Mouse (Mus musculus) hindbrain, embryonic 12.5 days (tissue): ENCODE results near the gene Tln1. TPM values are rescaled to one million over a fixed set of nuclear protein-coding genes. Genes with fewer than 3 reads are reported as not detected.
"Not testable (repeated sequence)": the region's sequence is repeated elsewhere in the genome, so short reads cannot be mapped to it uniquely, and the experiment has no call there.

Experiments used
- ATAC-seq: fragments of 200-750 bp; cut with Nextera tagmentation; 2 replicates; pipeline ENCODE4 v1.8.0; 2017; ENCODE audit warnings: moderate TSS enrichment; ENCODE audit not compliant: low FRiP score
- H3K27ac ChIP-seq: fragments of 300-500 bp; sonication (generic); 2 replicates; pipeline ENCODE4 v1.5.1; 2016; ENCODE audit warnings: mild to moderate bottlenecking
- H3K27me3 ChIP-seq: fragments of 300-500 bp; sonication (generic); 2 replicates; pipeline ENCODE4 v1.6.1; 2016; ENCODE audit warnings: mild to moderate bottlenecking
- H3K36me3 ChIP-seq: fragments of 300-500 bp; sonication (generic); 2 replicates; pipeline ENCODE4 v1.6.1; 2016; ENCODE audit warnings: mild to moderate bottlenecking
- H3K4me1 ChIP-seq: fragments of 300-500 bp; sonication (generic); 2 replicates; pipeline ENCODE4 v1.6.1; 2016
- H3K4me2 ChIP-seq: fragments of 300-500 bp; sonication (generic); replicated peaks from 2 replicates; pipeline ENCODE4 v1.6.1; 2016; ENCODE audit warnings: mild to moderate bottlenecking
- H3K4me3 ChIP-seq: fragments of 300-500 bp; sonication (generic); 2 replicates; pipeline ENCODE4 v1.5.1; 2016; ENCODE audit warnings: mild to moderate bottlenecking
- H3K9ac ChIP-seq: fragments of 300-500 bp; sonication (generic); 2 replicates; pipeline ENCODE4 v1.6.1; 2016; ENCODE audit warnings: mild to moderate bottlenecking, moderate library complexity
- H3K9me3 ChIP-seq: fragments of 300-500 bp; sonication (generic); replicated peaks from 2 replicates; pipeline ENCODE4 v1.6.1; 2016; ENCODE audit warnings: mild to moderate bottlenecking
- WGBS: fragments of 180-500 bp; shearing (Covaris S2); methylation state at CpG from one replicate; pipeline ENCODE4 v1.1.7; 2016; 5-methylcytosine and 5-hydroxymethylcytosine counted together
- polyA plus RNA-seq: library from polyadenylated mRNA; unstranded; fragments of >200 nt; fragmentation: Nextera tagmentation; extraction: Ambion mirVana; gene quantifications from 2 replicates; pipeline ENCODE4 v1.2.1, GENCODE M21; 2016

The Tln1 gene
- polyA plus RNA-seq, 1 experiment from 2014 or later: 70.5 TPM

DNA sequence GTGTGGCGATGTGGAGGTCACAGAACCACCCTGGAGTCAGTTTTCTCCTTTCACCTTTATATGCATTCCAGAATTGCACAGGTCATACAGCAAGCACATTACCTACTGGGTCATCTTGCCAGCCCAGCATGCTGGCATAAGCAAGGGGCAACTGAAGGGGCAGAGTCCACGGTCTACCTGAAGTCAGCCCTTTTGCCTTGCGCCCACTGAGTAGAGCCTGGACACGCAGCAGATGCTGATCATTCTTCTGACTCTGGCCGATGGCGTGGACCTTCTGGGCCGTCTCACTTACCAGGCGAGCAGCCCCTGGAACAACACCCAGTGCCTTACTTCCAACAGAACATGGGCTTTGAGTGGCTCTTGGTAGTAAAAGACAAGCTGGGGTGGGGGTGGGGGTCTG lies 65.1 kb downstream of the Tln1 start:
- Histone ChIP-seq H3K36me3 (peaks cover 13% of the 10 kb centered on the region; the same call in 1 of the 2 replicates), H3K4me2 (no peak overlapping the region), H3K4me1 (peaks cover 33% of the 10 kb centered on the region), H3K27me3 (no peaks in the 10 kb centered on the region; the same call in 1 of the 2 replicates), H3K9ac (no peak overlapping the region), H3K9me3 (no peaks in the 10 kb centered on the region), H3K27ac (no peak overlapping the region), H3K4me3 (no peak overlapping the region)
- ATAC-seq: no peak
- 93% methylated on average over 8 of the region's 8 CpGs for WGBS

DNA sequence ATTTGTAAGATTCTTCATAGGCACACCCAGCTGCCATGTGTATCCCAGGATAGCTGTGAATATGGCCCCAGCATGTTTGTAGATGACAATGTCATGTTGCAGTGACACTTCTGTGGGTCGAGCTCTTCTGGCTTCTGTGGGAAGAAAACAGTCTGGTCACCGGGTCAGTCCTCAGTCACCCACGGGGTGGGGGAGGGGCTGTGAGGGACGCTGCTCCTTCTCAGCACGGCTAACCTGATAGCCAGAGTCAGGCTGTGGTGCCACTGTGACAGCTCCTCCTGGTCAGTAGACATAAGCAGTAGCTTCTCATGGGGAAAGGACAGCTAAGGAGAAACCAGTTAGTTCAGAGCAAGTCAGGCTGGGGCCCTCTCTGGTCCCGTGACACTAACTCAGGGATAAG lies 65.9 kb downstream of the Tln1 start:
- H3K27me3 ChIP-seq: no peaks in the 10 kb centered on the region; the same call in 1 of the 2 replicates
- H3K9me3 ChIP-seq: no peaks in the 10 kb centered on the region
- H3K4me3 ChIP-seq: no peak overlapping the region
- H3K36me3 ChIP-seq: peaks cover 13% of the 10 kb centered on the region; the same call in 1 of the 2 replicates
- no peak overlapping the region for H3K27ac ChIP-seq
- H3K4me2 ChIP-seq: no peak overlapping the region
- no peak overlapping the region for H3K9ac ChIP-seq
- ATAC-seq: no peak
- H3K4me1 ChIP-seq: peaks cover 33% of the 10 kb centered on the region
- WGBS: 63% methylated on average over 6 of the region's 6 CpGs

DNA sequence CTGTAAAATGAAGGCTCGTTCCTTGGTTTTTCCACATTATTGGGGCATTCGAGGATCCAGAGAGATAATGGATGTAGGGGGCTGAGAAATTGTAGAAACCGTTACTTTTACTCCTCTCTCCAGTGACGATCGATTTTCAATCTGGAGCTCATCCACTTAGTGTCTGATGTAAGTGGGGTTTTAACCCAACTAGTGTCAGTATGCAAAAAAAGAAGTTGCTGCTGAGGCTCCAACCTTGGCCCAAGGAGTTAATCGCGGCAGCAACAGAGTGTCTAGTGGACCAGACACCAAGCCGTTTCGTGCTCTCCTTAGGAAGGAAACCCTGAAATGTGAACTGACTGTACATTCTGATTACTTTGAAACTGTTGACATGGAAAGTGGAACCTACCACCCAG lies 68.6 kb downstream of the Tln1 start:
- Histone ChIP-seq H3K4me2 (peak overlapping the region; percentile 61), H3K36me3 (peaks cover 13% of the 10 kb centered on the region; the same call in 1 of the 2 replicates), H3K4me1 (peaks cover 30% of the 10 kb centered on the region), H3K27ac (peak overlapping the region; percentile 88), H3K9ac (peak overlapping the region; percentile 82), H3K4me3 (peak overlapping the region; percentile 76), H3K9me3 (0 out of 2 replicates have a peak, but pooled peaks cover 4% of the 10 kb centered on the region), H3K27me3 (no peaks in the 10 kb centered on the region)
- no peak for ATAC-seq
- 4% methylated on average over 9 of the region's 9 CpGs for WGBS

DNA sequence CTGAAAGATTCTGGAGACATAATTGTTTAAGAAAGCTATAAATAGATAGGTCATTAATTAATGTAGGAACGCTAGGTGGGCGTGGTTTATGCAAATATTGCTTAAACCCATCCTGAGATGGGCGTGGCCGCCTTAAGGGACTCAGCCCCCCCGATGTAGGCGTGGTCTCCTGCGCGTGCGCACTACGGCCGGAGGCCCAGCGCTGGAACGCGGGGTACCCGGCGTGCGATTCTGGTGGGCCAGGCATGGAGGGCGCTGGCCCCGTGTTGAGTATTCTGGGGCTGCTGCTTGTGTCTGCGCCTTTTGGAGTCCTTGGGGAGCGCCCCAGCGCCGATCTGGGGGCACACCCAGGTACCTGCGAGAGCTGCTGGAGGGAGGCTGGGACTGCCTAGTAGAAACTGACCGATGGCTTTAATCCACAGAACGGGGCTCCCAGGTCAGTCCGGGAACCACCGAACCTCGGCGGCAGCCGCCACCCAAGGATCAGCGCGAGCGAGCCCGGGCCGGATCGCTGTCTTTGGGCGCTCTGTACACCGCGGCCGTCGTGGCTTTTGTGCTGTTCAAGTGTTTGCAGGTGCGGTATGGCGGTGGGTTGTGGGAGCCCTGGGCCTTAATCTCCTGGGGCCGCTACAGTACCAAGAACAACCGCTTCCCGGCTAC lies 69.2 kb downstream of the Tln1 start:
- Histone ChIP-seq H3K27me3 (no peaks in the 10 kb centered on the region), H3K4me3 (peak overlapping the region; percentile 76), H3K27ac (peak overlapping the region; percentile 88), H3K9ac (peak overlapping the region; percentile 82), H3K9me3 (0 out of 2 replicates have a peak, but pooled peaks cover 4% of the 10 kb centered on the region), H3K36me3 (peaks cover 13% of the 10 kb centered on the region; the same call in 1 of the 2 replicates), H3K4me1 (peaks cover 25% of the 10 kb centered on the region), H3K4me2 (peak overlapping the region; percentile 61)
- ATAC-seq: peak; percentile 94
- WGBS: under 1% methylated on average over 47 of the region's 47 CpGs

DNA sequence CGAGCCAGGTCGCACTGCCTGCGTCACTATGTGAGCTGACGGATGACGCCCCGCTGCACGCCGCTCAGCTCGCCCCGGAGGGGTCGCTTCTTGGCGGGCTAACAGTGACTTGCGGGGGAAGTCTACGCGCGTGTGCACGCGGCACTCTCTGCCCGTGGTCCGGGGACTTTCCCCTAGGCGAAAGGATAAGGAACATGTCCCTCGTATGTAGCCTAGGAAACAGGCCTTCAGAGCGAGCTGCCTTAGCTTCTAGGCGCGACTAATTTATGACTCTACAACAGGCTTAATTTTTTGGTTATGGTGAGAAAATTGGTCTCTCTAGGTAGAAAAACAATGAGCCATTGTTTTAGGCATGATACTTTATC lies 69.7 kb downstream of the Tln1 start, which contains the start of gene Ccdc107:
TSS of gene Ccdc107 (plus strand) at position 80 of the 365 bp plus-strand sequence.
- H3K27me3 ChIP-seq: no peaks in the 10 kb centered on the region
- WGBS: under 1% methylated on average over 25 of the region's 25 CpGs
- H3K4me2 ChIP-seq: peak within 1 kb of the TSS; percentile 61
- H3K9ac ChIP-seq: peak within 1 kb of the TSS; percentile 82
- H3K4me3 ChIP-seq: peak within 1 kb of the TSS; percentile 76
- peak; percentile 99 for ATAC-seq
- peak within 1 kb of the TSS; percentile 88 for H3K27ac ChIP-seq
- H3K36me3 ChIP-seq: peaks cover 13% of the 10 kb centered on the region; the same call in 1 of the 2 replicates
- H3K9me3 ChIP-seq: 0 out of 2 replicates have a peak, but pooled peaks cover 4% of the 10 kb centered on the region
- peaks cover 19% of the 10 kb centered on the region for H3K4me1 ChIP-seq

DNA sequence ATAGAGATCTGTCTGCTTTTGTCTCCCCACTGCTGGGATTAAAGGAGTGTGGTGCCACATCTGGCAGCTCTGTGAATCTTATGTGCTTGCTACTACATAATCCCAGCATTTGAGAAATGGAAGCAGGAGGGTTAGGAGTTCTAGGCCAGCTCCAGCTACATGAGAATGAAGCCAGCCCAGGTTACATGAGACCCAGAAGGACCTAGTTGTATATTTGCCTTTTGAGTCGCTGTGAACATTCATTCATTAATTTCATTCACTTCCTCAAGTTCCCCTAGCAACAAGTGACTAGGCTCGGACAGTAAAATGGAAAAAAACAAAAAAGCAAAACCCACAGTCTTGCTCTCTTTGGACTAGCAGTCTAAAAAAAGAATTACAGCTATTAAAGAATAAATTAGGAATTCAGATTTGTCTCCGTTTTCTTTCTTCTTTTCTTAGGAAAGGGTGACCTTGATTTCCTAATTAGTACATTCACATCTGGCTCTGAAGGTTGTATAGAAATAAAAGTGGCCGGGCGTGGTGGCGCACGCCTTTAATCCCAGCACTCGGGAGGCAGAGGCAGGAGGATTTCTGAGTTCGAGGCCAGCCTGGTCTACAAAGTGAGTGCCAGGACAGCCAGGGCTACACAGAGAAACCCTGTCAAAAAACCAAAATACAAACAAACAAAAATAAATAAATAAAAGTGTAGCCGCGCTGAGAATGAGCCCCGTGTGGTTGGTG lies 70.2 kb downstream of the Tln1 start:
- 0 out of 2 replicates have a peak, but pooled peaks cover 4% of the 10 kb centered on the region for H3K9me3 ChIP-seq
- ATAC-seq: no peak
- H3K36me3 ChIP-seq: peaks cover 13% of the 10 kb centered on the region; the same call in 1 of the 2 replicates
- no peak overlapping the region for H3K9ac ChIP-seq
- peak overlapping the region; percentile 88 for H3K27ac ChIP-seq
- H3K27me3 ChIP-seq: no peaks in the 10 kb centered on the region
- peaks cover 14% of the 10 kb centered on the region for H3K4me1 ChIP-seq
- 46% methylated on average over 12 of the region's 12 CpGs for WGBS
- H3K4me3 ChIP-seq: peak overlapping the region; percentile 76
- H3K4me2 ChIP-seq: peak overlapping the region; percentile 61

DNA sequence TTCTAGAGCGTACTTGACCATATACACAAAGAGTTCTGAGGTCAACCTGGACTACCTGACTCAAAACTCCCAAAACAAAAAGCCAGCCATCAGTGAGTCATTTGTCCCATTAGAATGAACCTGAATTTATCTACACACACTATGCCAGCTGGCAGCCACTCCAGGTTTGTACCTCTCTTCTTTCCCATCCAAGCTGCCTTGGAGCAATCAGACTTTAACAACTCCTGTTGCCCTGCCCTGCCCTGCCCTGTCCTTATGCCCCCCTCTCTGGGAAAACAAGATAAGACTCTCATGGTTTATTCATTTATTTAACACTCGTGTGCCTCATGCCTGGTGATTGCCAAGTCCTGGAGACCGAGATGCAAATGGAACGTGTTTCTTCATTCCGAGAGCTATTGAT lies 71.7 kb downstream of the Tln1 start:
- Histone ChIP-seq H3K9ac (no peak overlapping the region), H3K27me3 (no peaks in the 10 kb centered on the region), H3K4me3 (no peak overlapping the region), H3K36me3 (peaks cover 6% of the 10 kb centered on the region; the same call in 1 of the 2 replicates), H3K27ac (no peak overlapping the region), H3K4me1 (peaks cover 14% of the 10 kb centered on the region), H3K9me3 (0 out of 2 replicates have a peak, but pooled peaks cover 4% of the 10 kb centered on the region), H3K4me2 (no peak overlapping the region)
- 83% methylated on average over 5 of the region's 5 CpGs for WGBS
- no peak for ATAC-seq

DNA sequence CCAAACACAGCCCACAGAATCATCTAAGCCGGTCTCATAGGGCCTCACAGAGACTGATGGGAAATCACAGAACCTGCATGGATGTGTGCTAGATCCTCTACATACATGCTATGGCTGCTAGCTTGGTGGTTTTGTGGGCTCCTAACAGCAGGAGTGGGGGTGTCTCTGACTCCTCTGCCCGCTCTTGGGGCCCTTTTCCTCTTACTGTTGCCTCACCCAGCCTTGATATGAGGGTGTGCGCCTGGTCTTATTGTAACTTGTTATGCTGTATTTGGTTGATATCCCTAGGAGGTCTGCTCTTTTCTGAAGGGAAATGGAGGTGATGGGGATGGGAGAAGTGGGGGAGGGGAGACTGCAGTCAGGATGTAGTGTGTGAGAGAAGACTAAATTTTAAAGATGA lies 72.9 kb downstream of the Tln1 start:
- H3K27ac ChIP-seq: no peak overlapping the region
- peaks cover 7% of the 10 kb centered on the region for H3K4me1 ChIP-seq
- no peak overlapping the region for H3K9ac ChIP-seq
- no peaks in the 10 kb centered on the region for H3K27me3 ChIP-seq
- H3K9me3 ChIP-seq: 0 out of 2 replicates have a peak, but pooled peaks cover 4% of the 10 kb centered on the region
- no peak overlapping the region for H3K4me3 ChIP-seq
- H3K36me3 ChIP-seq: no peaks in the 10 kb centered on the region
- 95% methylated on average over 3 of the region's 3 CpGs for WGBS
- H3K4me2 ChIP-seq: no peak overlapping the region
- ATAC-seq: no peak

DNA sequence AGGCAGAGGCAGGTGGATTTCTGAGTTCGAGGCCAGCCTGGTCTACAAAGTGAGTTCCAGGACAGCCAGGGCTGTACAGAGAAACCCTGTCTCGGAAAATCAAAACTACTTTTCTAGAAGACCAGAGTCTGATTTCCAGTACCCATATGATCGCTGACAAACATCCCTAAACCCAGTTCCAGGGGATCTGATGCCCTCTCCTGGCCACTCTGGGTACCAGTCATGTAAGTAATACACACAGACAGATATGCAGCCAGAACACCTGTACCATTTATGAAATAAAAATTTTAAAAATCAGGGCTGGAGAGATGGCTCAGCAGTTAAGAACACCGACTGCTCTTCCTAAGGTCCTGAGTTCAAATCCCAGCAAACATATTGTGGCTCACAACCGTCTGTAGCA lies 76.8 kb downstream of the Tln1 start:
- H3K4me2 ChIP-seq, ATAC-seq, H3K4me1 ChIP-seq, H3K27me3 ChIP-seq, H3K4me3 ChIP-seq, H3K9ac ChIP-seq, H3K9me3 ChIP-seq, H3K36me3 ChIP-seq, H3K27ac ChIP-seq: not testable (repeated sequence)
- WGBS: 86% methylated on average over 5 of the region's 5 CpGs

DNA sequence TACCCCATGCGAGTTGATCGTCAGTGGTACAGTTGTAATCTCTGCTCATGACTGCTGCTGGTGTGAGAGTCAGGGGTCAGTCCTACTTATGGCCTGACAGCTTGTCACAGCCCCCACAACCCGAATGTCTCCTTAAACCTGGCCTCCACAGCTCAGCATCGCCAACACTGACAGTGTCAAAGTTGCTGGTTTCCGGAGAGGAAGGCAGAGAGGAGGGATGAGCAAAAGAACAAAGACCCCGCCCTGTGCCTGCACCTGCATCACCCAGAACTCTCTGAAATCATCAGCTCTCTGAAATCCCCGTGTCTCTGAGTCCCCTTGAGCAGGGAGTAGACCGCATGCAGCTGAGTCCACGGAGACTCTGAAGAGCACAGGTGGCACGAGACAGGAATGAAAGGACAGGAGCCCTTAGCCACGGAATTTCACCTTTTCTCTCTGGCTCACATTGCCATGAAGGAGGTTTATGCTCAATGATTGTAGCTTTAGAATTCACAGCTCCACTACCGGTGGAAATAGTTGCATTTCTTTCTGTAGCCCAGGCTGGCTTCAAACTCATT lies 78.9 kb downstream of the Tln1 start, which contains the start of gene Sit1:
TSS of gene Sit1 (minus strand) at position 200 of the 557 bp plus-strand sequence.
- 61% methylated on average over 12 of the region's 12 CpGs for WGBS

DNA sequence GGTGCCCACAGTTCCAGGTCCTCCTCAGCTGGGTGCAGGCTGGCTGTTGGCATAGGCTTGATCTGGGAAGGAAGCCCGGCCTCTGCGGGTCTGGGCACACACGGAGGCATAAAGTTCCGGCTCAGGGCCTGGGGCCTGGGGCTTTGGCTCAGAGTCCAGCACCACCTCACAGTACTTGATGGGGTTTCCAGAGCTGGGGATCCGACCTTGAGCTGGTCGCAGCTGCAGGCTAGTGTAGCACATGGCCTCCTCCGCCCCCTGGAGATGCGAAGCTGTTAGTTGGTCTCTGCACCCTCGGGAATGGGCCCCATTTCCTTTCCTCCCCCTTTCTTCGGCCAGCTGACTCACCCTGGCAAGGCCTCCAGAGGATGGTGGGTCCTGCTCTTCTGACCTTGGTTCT lies 79.9 kb downstream of the Tln1 start:
- H3K4me1 ChIP-seq: peaks cover 3% of the 10 kb centered on the region; the same call in 1 of the 2 replicates
- H3K4me2 ChIP-seq: no peak overlapping the region
- no peak for ATAC-seq
- no peak overlapping the region for H3K4me3 ChIP-seq
- H3K9ac ChIP-seq: no peak overlapping the region
- no peaks in the 10 kb centered on the region for H3K9me3 ChIP-seq
- no peaks in the 10 kb centered on the region for H3K27me3 ChIP-seq
- no peak overlapping the region for H3K27ac ChIP-seq
- 69% methylated on average over 10 of the region's 10 CpGs for WGBS
- no peaks in the 10 kb centered on the region for H3K36me3 ChIP-seq

More for the DNA sequence above, 78.9 kb downstream of the Tln1 start, which contains the start of gene Sit1:
- Histone ChIP-seq H3K27ac (no peak within 1 kb of the TSS), H3K36me3 (no peaks in the 10 kb centered on the region), H3K4me3 (no peak within 1 kb of the TSS), H3K9ac (no peak within 1 kb of the TSS), H3K9me3 (no peaks in the 10 kb centered on the region), H3K27me3 (no peaks in the 10 kb centered on the region), H3K4me1 (no peaks in the 10 kb centered on the region), H3K4me2 (no peak within 1 kb of the TSS)
- ATAC-seq: no peak

DNA sequence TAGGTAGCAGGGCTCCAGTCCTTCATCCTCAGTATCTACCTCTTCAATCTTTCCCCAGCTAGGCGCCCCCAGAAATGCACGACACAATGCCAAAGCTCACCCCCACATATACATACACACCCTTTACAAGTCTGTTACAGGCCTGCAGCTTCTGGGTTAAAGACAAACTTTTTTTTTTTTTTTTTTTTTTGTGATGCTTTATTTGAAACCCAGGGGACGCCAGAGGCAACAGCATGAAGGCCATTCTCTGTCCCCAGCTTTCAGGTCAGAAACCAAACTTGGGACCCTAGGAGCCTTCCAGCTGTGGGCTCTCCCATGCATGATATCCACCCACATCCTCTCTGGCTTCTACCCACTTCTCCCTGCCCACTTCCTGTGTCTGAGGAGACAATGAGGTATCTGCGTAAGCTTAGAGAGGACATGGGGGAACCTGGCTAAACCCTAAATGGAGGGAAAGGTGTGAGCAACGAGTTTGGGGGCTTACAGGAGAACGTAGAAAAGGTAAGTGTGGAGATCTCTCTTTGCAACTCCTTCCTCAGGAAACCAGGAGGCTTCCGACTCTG lies 80.5 kb downstream of the Tln1 start:
- Histone ChIP-seq H3K27me3 (no peaks in the 10 kb centered on the region), H3K9ac (no peak overlapping the region), H3K4me1 (peaks cover 3% of the 10 kb centered on the region; the same call in 1 of the 2 replicates), H3K4me3 (no peak overlapping the region), H3K36me3 (no peaks in the 10 kb centered on the region), H3K27ac (no peak overlapping the region), H3K9me3 (no peaks in the 10 kb centered on the region), H3K4me2 (no peak overlapping the region)
- ATAC-seq: no peak
- 73% methylated on average over 7 of the region's 7 CpGs for WGBS
